Mouse (Mus musculus): Measurements from ENCODE around the gene Ugt1a2. TPM values are rescaled to one million over a fixed set of nuclear protein-coding genes. Genes with fewer than 3 reads are reported as not detected.

Gene Ugt1a2
- total RNA-seq, 2 experiments from 2014 or later, result not detected

DNA sequence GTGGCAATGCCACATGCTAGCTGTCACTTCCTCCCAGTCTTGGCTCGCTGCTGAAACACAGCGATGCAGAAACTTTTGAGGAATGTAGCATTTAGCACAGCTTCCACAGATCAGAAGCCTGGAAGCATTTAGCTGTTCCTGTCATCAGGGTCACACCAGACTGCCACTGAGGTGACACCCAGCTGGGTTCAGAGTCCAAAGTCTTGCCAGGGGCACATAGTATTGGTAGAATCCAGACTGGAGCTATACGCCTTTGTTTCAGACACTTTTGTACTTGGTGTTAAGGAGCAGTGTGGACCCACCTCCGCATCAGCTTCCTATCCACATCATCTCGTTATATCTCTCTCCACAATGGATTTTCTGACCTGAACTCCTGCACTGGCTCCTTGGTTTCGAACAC, 53.1 kb downstream of the Ugt1a2 start:
- DNase-seq, result no peak
- intact Hi-C loops (cut with DNase I; ENCODE audit: low total_unique reads), result no loop called here

DNA sequence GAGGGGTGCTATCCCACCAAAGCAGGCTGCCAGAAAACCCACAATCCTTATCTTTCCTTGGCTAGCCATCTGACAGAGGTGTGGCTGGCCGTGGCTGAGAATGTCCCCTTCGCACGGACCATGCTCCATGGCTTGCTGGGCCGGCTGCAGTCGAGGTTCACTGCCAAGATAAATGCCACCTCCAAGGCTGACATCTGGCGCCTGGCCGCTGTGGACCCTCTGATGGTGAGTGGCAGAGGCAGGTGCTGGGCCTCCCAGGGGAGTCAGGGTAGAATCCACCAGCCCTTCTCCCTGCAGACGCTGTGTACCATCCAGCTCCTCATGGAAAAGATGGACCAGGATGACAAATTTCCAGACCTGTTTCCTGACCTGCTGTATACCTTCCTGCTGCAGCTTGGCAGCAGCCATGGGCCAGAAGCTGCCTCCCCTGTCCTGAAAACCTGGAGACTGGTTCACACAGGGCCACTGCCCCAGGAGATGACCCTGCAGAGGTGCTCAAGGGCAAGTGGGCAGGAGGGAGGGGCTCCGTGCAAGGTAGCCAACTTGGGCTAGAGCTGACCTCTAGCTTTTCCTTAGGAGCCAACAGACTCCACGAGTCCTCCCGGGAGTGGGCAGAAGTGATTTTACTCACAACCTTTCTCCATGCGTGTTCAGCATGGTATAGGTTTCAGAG, 54.5 kb downstream of the Ugt1a2 start:
- intact Hi-C loops (cut with DNase I; ENCODE audit: low total_unique reads), result no loop called here
- peak; percentile 72 for DNase-seq

DNA sequence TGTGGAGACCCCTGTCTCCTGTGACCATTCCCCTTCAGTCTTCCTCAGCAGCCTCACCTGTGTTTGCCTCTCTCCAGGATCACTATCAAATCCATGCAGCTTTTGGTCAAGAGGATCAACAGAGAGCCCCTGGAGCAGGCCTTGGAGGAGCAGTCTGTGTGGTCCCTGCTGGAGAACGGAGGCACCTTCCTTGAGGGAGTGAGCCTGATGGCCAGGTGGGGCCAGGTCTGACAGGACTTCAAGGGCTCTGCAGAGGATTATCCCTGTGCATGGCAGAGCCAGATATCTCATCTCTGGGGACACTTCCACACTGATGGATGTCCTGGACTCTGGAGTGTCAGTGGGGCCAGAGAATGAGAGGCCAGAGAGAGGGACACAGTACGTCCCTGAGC, 55.1 kb downstream of the Ugt1a2 start:
- intact Hi-C loops (cut with DNase I; ENCODE audit: low total_unique reads), result no loop called here
- DNase-seq, result no peak

DNA sequence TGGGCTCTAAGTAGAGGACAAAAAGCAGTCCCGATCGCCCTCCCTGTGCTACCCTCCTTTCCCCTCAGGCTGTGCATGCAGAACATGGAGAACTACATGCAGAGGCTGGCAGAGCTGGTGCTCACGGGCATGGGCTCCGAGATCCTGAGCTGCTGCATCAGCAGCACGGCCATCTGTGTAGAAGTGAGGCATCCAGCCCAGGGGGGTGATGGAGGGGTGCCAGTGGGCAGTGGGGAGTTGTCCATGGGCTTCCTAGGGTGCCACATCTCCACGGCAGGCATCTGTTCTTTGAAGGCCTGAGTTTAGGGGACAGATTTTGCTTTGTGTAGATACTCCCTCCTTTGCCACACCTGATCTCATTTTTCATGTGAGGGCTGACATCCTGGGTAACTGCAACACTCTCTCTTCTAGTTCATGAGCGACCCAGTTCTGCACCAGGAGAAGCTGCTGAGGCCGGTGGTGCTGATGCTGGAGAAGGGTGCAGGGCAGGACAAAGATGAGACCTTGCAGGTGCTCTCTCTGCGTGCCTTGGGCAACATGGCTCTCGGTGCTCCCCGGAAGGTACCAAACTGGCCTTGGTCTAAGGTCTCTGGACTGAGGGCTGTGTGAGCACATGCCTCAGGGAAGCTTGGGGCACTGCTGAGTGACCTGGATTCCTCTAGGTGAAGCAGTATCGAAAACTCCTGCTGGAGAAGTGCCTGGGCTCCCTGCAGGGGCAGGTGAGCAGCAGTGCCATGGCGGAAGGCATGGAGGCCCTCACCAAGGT, 55.8 kb downstream of the Ugt1a2 start:
- no peak for DNase-seq
- intact Hi-C loops (cut with DNase I; ENCODE audit: low total_unique reads), result no loop called here

DNA sequence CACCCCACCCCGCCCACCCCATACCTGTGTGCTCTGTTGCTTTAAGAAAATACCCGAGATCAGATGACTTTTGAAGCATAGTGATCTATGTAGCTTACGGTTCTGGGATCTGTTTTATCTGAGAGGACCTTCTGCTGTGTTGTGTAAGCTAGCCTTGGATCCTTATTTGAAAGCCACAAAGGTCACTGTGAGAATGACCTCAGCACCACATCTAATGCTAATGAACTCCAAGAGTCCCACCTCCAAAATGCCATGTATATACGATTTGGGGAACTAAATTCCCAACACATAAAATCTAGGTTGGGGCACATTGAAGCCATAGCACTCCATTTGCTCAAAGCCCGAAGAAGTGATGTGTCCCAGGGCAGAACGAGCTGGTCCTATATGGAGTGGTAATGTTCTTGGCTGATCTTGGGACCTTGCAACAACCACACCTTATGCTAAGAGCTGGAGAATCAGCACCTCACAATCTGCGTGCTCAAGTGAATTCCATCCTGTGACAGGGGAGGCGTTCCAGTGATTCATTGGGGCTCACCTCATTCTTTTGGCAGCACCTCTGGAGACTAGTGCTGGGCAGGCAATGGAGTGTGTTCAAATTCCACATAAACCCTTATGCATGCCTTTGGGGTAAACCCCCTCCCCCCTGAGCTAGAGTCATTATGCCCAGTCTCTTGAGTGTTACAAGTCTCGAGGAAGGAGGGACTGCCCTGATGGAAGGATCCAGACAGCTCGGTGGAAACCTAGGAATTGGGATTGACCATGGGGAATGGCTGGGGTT, 56.7 kb downstream of the Ugt1a2 start:
- DNase-seq, result no peak
- intact Hi-C loops (cut with DNase I; ENCODE audit: low total_unique reads), result no loop called here

DNA sequence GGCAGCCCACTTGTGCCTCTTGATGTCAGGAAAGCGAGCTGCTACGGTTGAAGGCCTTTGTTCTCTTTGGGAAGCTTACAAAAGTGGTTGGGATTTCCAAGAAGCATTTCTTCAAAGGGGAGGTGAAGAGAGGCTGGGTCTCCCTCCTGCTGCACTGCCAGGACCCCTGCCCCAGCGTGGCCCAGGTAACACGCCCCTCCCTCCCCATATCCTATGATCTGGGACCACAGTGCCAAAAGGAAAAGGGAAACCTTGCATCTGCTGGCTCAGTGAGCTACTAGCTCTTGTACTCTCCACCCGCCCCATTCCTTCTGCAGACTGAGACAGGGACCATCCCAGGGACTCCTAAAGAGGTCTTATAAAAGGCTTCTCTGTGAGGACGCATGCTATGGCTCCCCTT, 57.3 kb downstream of the Ugt1a2 start:
- no peak for DNase-seq
- intact Hi-C loops (cut with DNase I; ENCODE audit: low total_unique reads), result no loop called here

DNA sequence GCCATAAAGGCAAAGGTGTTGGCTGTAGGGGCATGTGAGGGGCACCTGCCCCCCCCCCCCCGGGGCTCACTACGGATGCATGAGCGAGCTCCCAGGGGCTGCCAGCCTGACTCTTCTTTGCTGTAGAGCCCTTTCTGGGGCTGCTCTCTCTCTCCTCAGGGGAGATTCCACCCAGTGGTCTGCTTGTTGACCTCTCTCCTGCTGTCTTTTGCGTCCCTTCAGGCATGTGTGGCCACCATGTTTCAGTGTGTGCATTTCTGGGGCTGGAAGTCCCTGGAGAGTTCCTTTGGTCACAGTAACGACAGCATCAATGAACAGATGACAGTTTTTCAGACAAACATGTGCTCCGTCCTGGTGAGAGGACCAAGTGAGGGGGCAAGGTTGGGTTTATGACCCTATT, 58.0 kb downstream of the Ugt1a2 start:
- intact Hi-C loops (cut with DNase I; ENCODE audit: low total_unique reads), result no loop called here
- DNase-seq, result no peak

DNA sequence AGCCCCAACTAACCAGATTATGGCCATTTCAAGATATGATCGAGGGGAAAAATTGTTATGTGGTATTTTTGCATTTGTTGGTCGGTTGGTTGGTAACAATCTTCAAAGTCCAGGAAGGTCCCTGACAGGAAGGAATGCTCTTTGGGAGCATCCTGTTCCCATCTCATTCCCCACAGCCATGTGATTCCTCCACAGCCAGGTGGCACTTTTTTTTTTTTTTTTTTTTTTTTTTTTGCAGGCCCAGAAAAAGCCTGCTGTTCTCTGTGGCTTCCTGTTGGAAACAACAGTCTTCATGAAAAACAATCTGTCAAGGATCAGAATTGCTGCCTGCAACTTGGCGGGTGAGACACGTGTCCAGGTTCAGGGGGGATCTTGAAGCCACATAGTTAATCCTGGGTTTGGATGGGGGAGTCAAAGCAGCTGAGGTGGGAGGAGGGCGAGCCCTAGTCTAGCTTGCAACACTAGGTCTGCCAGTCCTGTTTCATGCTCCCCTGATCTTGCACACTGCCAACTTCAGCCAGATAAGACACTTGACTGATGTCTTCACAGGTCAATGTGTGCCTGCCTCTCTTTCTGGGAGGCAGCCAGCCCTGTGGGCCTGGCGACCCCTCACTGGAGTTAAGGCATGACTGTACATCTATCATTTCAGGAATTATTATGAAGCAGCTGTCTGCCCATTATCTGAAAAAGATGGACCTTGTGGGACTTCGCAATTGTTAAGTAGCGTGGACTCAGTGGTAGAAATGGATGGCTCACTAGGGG, 58.7 kb downstream of the Ugt1a2 start:
- intact Hi-C loops (cut with DNase I; ENCODE audit: low total_unique reads), result no loop called here
- no peak for DNase-seq

DNA sequence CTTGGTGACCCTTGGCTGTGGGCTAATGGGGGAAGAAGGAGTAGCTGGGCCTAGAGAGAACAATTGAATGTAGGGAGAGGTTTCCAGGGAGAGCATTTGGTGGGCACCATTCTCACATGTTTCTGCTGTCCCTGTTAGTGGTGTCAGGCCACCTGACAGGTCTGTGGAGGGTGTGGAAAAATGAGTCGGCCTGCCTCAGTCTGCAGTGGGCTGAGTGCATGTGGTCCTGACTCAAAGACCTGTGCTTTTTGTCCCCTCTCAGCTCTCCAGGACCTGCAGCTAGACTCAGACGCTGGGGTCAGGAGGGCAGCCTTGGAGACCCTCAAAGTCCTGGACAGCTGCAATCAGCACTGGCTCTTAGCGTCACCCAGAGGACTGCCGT, 59.2 kb downstream of the Ugt1a2 start:
- no peak for DNase-seq
- intact Hi-C loops (cut with DNase I; ENCODE audit: low total_unique reads), result no loop called here

DNA sequence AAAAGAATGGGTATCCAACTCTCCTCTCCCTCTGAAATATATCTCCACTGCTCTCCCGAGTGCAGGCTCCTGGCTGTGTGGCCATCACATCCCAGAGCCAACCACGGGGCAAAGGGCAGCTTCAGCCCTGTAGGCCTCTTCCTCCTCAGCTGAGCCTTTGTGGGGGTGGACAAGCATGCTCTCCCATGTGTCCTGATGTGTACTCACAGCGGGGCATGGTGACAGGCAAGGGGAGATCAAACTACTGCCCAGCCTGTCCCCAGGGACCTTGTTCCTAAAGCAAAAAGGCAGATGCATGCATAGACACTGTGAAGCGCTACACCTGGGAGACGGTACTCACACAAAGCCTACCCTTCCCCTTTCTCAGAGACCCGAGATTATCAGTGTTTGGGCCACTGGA, 59.7 kb downstream of the Ugt1a2 start:
- intact Hi-C loops (cut with DNase I; ENCODE audit: low total_unique reads), result no loop called here

DNA sequence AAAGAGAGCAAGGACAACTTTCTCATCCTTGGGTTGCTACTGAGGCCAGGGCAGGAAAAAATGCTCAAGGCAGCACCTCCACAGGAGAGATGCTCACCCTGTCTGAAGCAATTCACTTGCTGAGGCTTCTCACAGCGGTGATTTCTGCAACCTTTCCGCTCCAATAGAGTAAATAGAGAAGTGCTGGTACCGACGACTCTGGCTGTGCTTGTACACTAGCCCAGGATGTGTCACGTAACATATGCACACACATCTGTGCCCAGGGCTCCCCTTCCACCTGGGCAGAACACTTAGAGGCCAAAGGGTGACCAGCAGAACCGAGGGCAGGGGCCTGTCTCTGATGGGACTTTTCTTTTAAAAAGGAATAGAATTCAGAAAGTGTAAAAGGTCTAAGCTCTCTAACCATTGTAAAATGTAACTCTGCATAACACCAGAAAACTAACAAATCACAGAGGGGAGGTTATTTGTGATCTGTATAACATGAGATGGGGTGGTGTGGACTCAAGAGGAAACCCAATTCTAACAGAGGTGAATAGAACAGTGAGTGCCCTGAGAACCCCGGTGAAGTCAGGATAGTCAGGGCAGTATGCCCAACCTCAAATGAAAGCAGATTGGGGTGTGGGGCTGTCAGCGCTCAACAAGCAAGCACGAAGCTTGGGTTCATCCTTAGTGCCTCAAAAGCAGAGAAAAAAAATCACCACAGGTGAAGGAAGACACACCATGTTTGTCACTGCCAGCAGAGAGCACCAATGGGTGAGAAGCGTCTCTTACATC, 60.4 kb downstream of the Ugt1a2 start:
- intact Hi-C loops (cut with DNase I; ENCODE audit: low total_unique reads), result no loop called here
- no peak for DNase-seq

More for the DNA sequence above, 59.7 kb downstream of the Ugt1a2 start:
- DNase-seq, result no peak

DNA sequence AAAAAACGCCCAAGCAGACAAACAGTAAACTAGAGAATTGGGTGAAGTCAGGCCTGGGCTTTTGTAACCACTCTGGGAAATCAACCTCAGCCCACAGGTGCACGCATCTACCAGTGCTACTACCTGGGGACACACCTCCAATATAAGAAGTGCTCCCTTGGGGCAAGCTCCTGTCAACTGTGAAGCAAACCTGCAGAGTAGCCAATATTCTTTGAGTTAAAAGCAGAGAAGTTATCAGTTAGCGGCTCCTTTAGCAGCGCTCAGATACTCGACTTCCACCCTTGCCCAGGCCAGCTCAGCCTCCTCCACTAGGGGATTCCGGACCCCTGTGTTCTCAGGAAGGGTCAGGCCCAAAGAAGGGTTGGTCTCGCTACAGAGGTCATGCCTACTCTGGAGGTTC, 61.3 kb downstream of the Ugt1a2 start:
- DNase-seq, result no peak

DNA sequence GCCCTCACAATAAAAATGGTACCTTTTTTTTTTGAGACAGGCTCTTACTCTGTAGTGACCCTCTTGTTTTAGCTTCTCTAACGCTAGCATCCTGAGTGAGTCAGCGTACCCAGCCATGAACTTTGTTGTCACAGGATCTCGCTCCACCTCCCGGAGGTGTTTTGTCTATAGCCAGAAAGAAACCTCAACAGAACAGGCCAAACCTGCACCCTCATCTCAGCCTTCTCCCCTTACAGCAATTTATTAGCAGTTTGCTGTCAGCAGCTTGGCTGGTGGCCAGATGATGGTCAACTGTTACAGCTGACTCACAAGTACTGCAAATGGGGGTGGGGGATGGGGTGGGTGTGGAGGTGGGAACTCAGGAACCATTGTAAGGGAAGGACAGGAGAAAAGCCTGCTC, 61.9 kb downstream of the Ugt1a2 start:
- intact Hi-C loops (cut with DNase I; ENCODE audit: low total_unique reads), result no loop called here
- DNase-seq, result peak; percentile 66

More for the DNA sequence above, 61.3 kb downstream of the Ugt1a2 start:
- intact Hi-C loops (cut with DNase I; ENCODE audit: low total_unique reads), result no loop called here

DNA sequence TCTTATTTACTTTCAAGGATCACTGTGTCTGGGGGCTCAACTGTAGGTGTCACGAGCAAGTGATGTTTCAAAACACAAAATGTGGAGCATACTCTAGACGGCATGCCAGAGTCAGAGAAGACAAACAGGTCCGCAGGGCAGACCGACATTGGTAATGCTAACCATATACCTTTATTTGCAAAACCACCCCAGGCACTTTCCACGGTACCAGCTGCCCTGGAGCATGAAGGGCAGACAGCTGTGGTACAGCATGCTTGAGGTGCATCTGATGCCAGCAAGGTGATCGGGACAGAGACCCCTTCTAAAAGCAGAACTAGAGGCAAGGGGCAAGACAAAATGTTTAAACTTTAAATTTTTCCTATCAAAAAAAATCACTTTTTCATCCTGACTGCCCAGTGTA, 62.6 kb downstream of the Ugt1a2 start:
- DNase-seq, result no peak
- intact Hi-C loops (cut with DNase I; ENCODE audit: low total_unique reads), result no loop called here

DNA sequence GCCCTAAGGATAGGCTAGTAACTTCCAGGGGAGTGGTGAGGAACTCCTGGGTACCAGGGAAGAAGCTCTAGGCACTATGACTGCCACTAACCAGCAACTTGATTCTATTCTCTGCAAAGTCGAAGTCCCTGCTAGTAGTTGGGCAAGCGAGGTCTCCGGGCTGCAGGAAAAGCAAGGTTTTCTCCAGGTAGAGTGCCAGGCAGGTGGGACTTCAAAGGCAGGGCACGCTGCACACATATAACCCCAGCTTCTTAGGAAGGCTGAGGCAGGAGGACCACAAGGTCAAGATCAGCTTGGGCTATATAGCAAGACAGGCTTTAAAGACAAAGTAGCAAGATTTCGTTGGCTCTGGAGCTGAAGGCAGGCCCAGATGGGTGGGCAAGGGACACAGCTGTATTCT, 63.4 kb downstream of the Ugt1a2 start:
- intact Hi-C loops (cut with DNase I; ENCODE audit: low total_unique reads), result no loop called here
- no peak for DNase-seq

DNA sequence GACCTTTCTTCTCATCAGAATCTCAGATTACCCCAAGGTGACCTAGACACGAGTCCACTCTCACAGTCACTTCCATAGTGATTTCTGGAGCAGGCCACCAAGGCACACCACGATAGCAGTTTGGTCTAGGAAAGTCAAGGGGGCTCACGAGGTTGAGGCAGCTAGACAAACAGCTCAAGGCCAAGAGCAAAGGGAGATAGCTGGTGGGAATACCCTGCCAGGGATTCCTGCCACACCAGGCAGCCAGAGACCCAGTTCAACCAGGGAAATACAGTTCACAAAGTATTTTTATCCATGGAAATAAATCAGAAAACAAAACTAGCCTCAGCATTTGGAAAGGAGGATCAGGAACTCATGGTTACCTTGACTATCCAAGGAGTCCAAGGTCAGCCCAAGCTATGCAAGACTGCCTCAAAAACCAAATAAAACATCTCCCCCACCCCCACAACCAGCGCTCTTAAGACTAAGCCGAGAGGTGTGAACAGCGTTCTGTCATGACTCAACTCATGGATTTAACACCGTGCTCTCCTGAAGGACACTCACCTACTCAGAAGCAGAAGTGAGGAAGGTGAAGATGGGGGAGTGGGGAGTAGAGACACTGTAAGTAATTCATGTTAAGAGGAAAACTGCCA, 64.0 kb downstream of the Ugt1a2 start:
- intact Hi-C loops (cut with DNase I; ENCODE audit: low total_unique reads), result no loop called here
- DNase-seq, result no peak

DNA sequence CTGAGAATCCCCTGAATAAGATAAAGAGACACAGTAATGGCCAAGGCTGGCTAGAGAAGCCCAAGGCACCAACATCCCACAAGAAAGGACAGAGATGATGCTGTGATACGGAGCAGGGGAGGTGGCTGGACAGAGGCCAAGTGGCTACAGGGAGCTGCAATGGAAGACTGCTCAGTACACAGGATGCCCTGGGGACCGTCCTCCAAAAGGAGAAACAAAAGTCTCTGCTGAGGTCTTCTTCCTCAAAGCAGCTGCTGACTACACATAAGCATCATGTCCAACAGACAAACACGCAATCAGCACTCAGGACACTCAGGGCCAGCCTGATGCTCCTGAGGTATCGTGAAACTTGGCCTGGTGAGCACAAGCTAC, 64.5 kb downstream of the Ugt1a2 start:
- DNase-seq, result no peak
- intact Hi-C loops (cut with DNase I; ENCODE audit: low total_unique reads), result no loop called here

DNA sequence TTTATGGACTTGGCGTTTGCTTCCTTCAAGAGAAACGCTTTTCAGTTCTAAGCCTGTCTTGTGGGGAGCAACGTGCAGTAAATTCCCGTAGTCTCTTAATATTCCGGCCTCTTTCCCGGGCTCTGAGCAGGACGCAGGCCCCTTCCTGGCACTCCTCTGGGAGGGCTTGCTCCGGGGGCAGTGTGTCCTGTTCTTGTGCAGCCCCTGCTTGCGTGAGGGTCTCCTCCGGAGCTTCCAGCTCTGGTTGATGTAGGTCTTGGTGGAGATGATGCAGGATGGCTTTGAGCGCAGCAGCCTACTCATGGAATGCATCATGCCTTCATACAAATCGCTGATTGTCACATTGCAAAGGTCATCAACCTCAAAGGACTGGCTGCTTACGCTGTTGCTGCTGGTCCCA, 65.7 kb downstream of the Ugt1a2 start:
- no peak for DNase-seq
- intact Hi-C loops (cut with DNase I; ENCODE audit: low total_unique reads), result no loop called here

DNA sequence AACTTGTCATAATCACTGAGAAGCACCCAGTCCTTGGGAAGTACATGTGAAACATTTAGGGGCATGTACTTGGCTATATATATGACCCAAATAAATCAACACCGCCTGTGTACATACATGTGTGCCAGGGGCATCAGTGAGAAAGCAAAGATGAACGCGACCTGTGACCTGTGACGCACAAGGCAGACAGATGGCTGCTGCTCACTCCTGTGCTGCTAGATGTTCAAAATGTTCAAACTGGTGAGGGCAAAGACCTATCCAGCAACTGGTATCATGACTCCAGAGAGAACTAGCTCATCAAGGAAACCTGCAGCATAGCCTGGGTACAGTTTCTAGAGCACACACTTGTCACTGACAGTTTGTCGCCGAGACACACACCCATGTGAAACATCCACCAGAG, 67.1 kb downstream of the Ugt1a2 start:
- DNase-seq, result no peak
- intact Hi-C loops (cut with DNase I; ENCODE audit: low total_unique reads), result no loop called here
